Mouse (Mus musculus): ENCODE data around the gene Hist1h2bg. TPM values are rescaled to one million over a fixed set of nuclear protein-coding genes. Genes with fewer than 3 reads are reported as not detected.

Gene Hist1h2bg
- polyA plus RNA-seq, 1 experiment from 2014 or later: 9.1 TPM

GRCm38 (mm10) chr13:23592614-23593013, 21.4 kb downstream of the Hist1h2bg start:
- no peak overlapping the region for H3K4me3 ChIP-seq (ENCODE audit: low read length)
- WGBS: 61% methylated on average over 7 of the region's 7 CpGs
- H3K4me2 ChIP-seq (replicated peaks; ENCODE audit: low read depth, low read length): no peak overlapping the region
- H3K9ac ChIP-seq (replicated peaks; ENCODE audit: low read length): no peak overlapping the region
- H3K27me3 ChIP-seq (ENCODE audit: insufficient read depth, low read length): no peaks in the 10 kb centered on the region
- H3K9me3 ChIP-seq (ENCODE audit: low read length): no peaks in the 10 kb centered on the region
- no peaks in the 10 kb centered on the region for H3K36me3 ChIP-seq (ENCODE audit: insufficient read depth, low read length)
- ATAC-seq (ENCODE audit: low FRiP score, low TSS enrichment): no peak
- peaks cover 14% of the 10 kb centered on the region for H3K4me1 ChIP-seq (ENCODE audit: insufficient read depth, low read length)
- peak overlapping the region; percentile 86 for H3K27ac ChIP-seq (ENCODE audit: low read length)

- H3K36me3 ChIP-seq (ENCODE audit: insufficient read depth, low read length): no peaks in the 10 kb centered on the region
- 55% methylated on average over 5 of the region's 5 CpGs for WGBS
- peak; percentile 61; the same call in 1 of the 2 replicates for ATAC-seq (ENCODE audit: low FRiP score, low TSS enrichment)
- no peak overlapping the region; the same call in 1 of the 2 replicates for H3K9ac ChIP-seq (replicated peaks; ENCODE audit: low read length)
- 0 out of 2 replicates have a peak overlapping the region, but pooled peaks have one; percentile 12 for H3K4me2 ChIP-seq (replicated peaks; ENCODE audit: low read depth, low read length)
- no peaks in the 10 kb centered on the region for H3K9me3 ChIP-seq (ENCODE audit: low read length)
- peaks cover 14% of the 10 kb centered on the region for H3K4me1 ChIP-seq (ENCODE audit: insufficient read depth, low read length)
- H3K4me3 ChIP-seq (ENCODE audit: low read length): no peak overlapping the region
- no peaks in the 10 kb centered on the region for H3K27me3 ChIP-seq (ENCODE audit: insufficient read depth, low read length)
- peak overlapping the region; percentile 86 for H3K27ac ChIP-seq (ENCODE audit: low read length)
These were observed 22.0 kb downstream of the Hist1h2bg start for GRCm38 (mm10) chr13:23593051-23593770.

GRCm38 (mm10) chr13:23595185-23595584, 24.0 kb downstream of the Hist1h2bg start:
- Histone ChIP-seq H3K27me3 (ENCODE audit: insufficient read depth, low read length) (no peaks in the 10 kb centered on the region), H3K9me3 (ENCODE audit: low read length) (no peaks in the 10 kb centered on the region), H3K9ac (replicated peaks; ENCODE audit: low read length) (no peak overlapping the region), H3K36me3 (ENCODE audit: insufficient read depth, low read length) (no peaks in the 10 kb centered on the region), H3K27ac (ENCODE audit: low read length) (no peak overlapping the region), H3K4me1 (ENCODE audit: insufficient read depth, low read length) (peaks cover 14% of the 10 kb centered on the region), H3K4me3 (ENCODE audit: low read length) (no peak overlapping the region), H3K4me2 (replicated peaks; ENCODE audit: low read depth, low read length) (no peak overlapping the region)
- WGBS: 91% methylated on average over 2 of the region's 2 CpGs
- ATAC-seq (ENCODE audit: low FRiP score, low TSS enrichment): no peak

- Histone ChIP-seq H3K4me3 (ENCODE audit: low read length) (no peak overlapping the region), H3K36me3 (ENCODE audit: insufficient read depth, low read length) (no peaks in the 10 kb centered on the region), H3K27ac (ENCODE audit: low read length) (no peak overlapping the region), H3K4me2 (replicated peaks; ENCODE audit: low read depth, low read length) (no peak overlapping the region), H3K27me3 (ENCODE audit: insufficient read depth, low read length) (no peaks in the 10 kb centered on the region), H3K9me3 (ENCODE audit: low read length) (no peaks in the 10 kb centered on the region), H3K4me1 (ENCODE audit: insufficient read depth, low read length) (peaks cover 14% of the 10 kb centered on the region), H3K9ac (replicated peaks; ENCODE audit: low read length) (no peak overlapping the region)
- 78% methylated on average over 7 of the region's 7 CpGs for WGBS
- ATAC-seq (ENCODE audit: low FRiP score, low TSS enrichment): no peak
These were observed 24.6 kb downstream of the Hist1h2bg start for GRCm38 (mm10) chr13:23595622-23596372.

GRCm38 (mm10) chr13:23597957-23598356, 26.8 kb downstream of the Hist1h2bg start:
- H3K4me2 ChIP-seq (replicated peaks; ENCODE audit: low read depth, low read length): no peak overlapping the region
- WGBS: 6% methylated on average over 9 of the region's 9 CpGs
- H3K4me3 ChIP-seq (ENCODE audit: low read length): no peak overlapping the region
- H3K27ac ChIP-seq (ENCODE audit: low read length): no peak overlapping the region
- H3K9me3 ChIP-seq (ENCODE audit: low read length): no peaks in the 10 kb centered on the region
- H3K27me3 ChIP-seq (ENCODE audit: insufficient read depth, low read length): no peaks in the 10 kb centered on the region
- peak; percentile 65; the same call in 1 of the 2 replicates for ATAC-seq (ENCODE audit: low FRiP score, low TSS enrichment)
- H3K9ac ChIP-seq (replicated peaks; ENCODE audit: low read length): no peak overlapping the region
- no peaks in the 10 kb centered on the region for H3K36me3 ChIP-seq (ENCODE audit: insufficient read depth, low read length)
- peaks cover 9% of the 10 kb centered on the region for H3K4me1 ChIP-seq (ENCODE audit: insufficient read depth, low read length)

- Histone ChIP-seq H3K27me3 (ENCODE audit: insufficient read depth, low read length) (no peaks in the 10 kb centered on the region), H3K9me3 (ENCODE audit: low read length) (no peaks in the 10 kb centered on the region), H3K27ac (ENCODE audit: low read length) (no peak overlapping the region), H3K4me2 (replicated peaks; ENCODE audit: low read depth, low read length) (no peak overlapping the region), H3K36me3 (ENCODE audit: insufficient read depth, low read length) (no peaks in the 10 kb centered on the region), H3K4me1 (ENCODE audit: insufficient read depth, low read length) (no peaks in the 10 kb centered on the region), H3K4me3 (ENCODE audit: low read length) (no peak overlapping the region), H3K9ac (replicated peaks; ENCODE audit: low read length) (no peak overlapping the region)
- whole genome bisulfite sequencing: 73% methylated on average over 7 of the region's 7 CpGs
- no peak for ATAC-seq (ENCODE audit: low FRiP score, low TSS enrichment)
These were observed 32.0 kb downstream of the Hist1h2bg start for GRCm38 (mm10) chr13:23603182-23603699.

GRCm38 (mm10) chr13:23604452-23604851, 33.3 kb downstream of the Hist1h2bg start:
- peak; percentile 49; the same call in 1 of the 2 replicates for ATAC-seq (ENCODE audit: low FRiP score, low TSS enrichment)
- WGBS: 34% methylated on average over 3 of the region's 3 CpGs
- Histone ChIP-seq H3K9me3 (ENCODE audit: low read length) (no peaks in the 10 kb centered on the region), H3K4me3 (ENCODE audit: low read length) (no peak overlapping the region), H3K27ac (ENCODE audit: low read length) (no peak overlapping the region), H3K4me2 (replicated peaks; ENCODE audit: low read depth, low read length) (no peak overlapping the region), H3K9ac (replicated peaks; ENCODE audit: low read length) (no peak overlapping the region), H3K4me1 (ENCODE audit: insufficient read depth, low read length) (no peaks in the 10 kb centered on the region), H3K36me3 (ENCODE audit: insufficient read depth, low read length) (no peaks in the 10 kb centered on the region), H3K27me3 (ENCODE audit: insufficient read depth, low read length) (no peaks in the 10 kb centered on the region)

- Histone ChIP-seq H3K27ac (ENCODE audit: low read length) (no peak overlapping the region), H3K27me3 (ENCODE audit: insufficient read depth, low read length) (no peaks in the 10 kb centered on the region), H3K9me3 (ENCODE audit: low read length) (no peaks in the 10 kb centered on the region), H3K4me3 (ENCODE audit: low read length) (no peak overlapping the region), H3K4me2 (replicated peaks; ENCODE audit: low read depth, low read length) (no peak overlapping the region), H3K9ac (replicated peaks; ENCODE audit: low read length) (no peak overlapping the region), H3K36me3 (ENCODE audit: insufficient read depth, low read length) (no peaks in the 10 kb centered on the region), H3K4me1 (ENCODE audit: insufficient read depth, low read length) (no peaks in the 10 kb centered on the region)
- 90% methylated on average over 3 of the region's 3 CpGs for WGBS
- peak; percentile 39; the same call in 1 of the 2 replicates for ATAC-seq (ENCODE audit: low FRiP score, low TSS enrichment)
These were observed 33.9 kb downstream of the Hist1h2bg start for GRCm38 (mm10) chr13:23605052-23605451.

GRCm38 (mm10) chr13:23609209-23609608, 38.0 kb downstream of the Hist1h2bg start:
- no peaks in the 10 kb centered on the region for H3K4me1 ChIP-seq (ENCODE audit: insufficient read depth, low read length)
- H3K4me3 ChIP-seq (ENCODE audit: low read length): no peak overlapping the region
- H3K9ac ChIP-seq (replicated peaks; ENCODE audit: low read length): no peak overlapping the region
- no peak overlapping the region for H3K4me2 ChIP-seq (replicated peaks; ENCODE audit: low read depth, low read length)
- H3K9me3 ChIP-seq (ENCODE audit: low read length): no peaks in the 10 kb centered on the region
- H3K27me3 ChIP-seq (ENCODE audit: insufficient read depth, low read length): no peaks in the 10 kb centered on the region
- no peak for ATAC-seq (ENCODE audit: low FRiP score, low TSS enrichment)
- H3K27ac ChIP-seq (ENCODE audit: low read length): no peak overlapping the region
- 82% methylated on average over 4 of the region's 4 CpGs for WGBS
- H3K36me3 ChIP-seq (ENCODE audit: insufficient read depth, low read length): no peaks in the 10 kb centered on the region

- Histone ChIP-seq H3K27me3 (ENCODE audit: insufficient read depth, low read length) (no peaks in the 10 kb centered on the region), H3K4me3 (ENCODE audit: low read length) (no peak overlapping the region), H3K36me3 (ENCODE audit: insufficient read depth, low read length) (no peaks in the 10 kb centered on the region), H3K9me3 (ENCODE audit: low read length) (no peaks in the 10 kb centered on the region), H3K9ac (replicated peaks; ENCODE audit: low read length) (no peak overlapping the region), H3K27ac (ENCODE audit: low read length) (no peak overlapping the region), H3K4me2 (replicated peaks; ENCODE audit: low read depth, low read length) (no peak overlapping the region), H3K4me1 (ENCODE audit: insufficient read depth, low read length) (no peaks in the 10 kb centered on the region)
- no peak for ATAC-seq (ENCODE audit: low FRiP score, low TSS enrichment)
These were observed 38.6 kb downstream of the Hist1h2bg start for GRCm38 (mm10) chr13:23609844-23610243.
